Mouse (Mus musculus): ENCODE results near the gene Gtf2a1. TPM values are rescaled to one million over a fixed set of nuclear protein-coding genes. Genes with fewer than 3 reads are reported as not detected.
"Not testable (repeated sequence)": the region's sequence is repeated elsewhere in the genome, so short reads cannot be mapped to it uniquely, and the experiment has no call there.

Gtf2a1 gene
- polyA plus RNA-seq, 1 experiment from 2014 or later, result 28.0 TPM

GRCm38 (mm10) chr12:91571708-91572107, 18.6 kb downstream of the Gtf2a1 start:
- Histone ChIP-seq H3K9me3 (replicated peaks) (no peaks in the 10 kb centered on the region), H3K27me3 (replicated peaks) (no peaks in the 10 kb centered on the region), H3K4me3 (no peak overlapping the region), H3K4me1 (peaks cover 15% of the 10 kb centered on the region), H3K36me3 (peaks cover 90% of the 10 kb centered on the region), H3K27ac (no peak overlapping the region), H3K4me2 (no peak overlapping the region), H3K9ac (no peak overlapping the region)
- no peak for ATAC-seq
- WGBS (ENCODE audit: insufficient replicate concordance), result 86% methylated on average over 2 of the region's 2 CpGs

- H3K27ac ChIP-seq, result no peak overlapping the region
- no peak for ATAC-seq
- H3K4me1 ChIP-seq, result peaks cover 15% of the 10 kb centered on the region
- no peaks in the 10 kb centered on the region for H3K9me3 ChIP-seq (replicated peaks)
- no peak overlapping the region for H3K4me2 ChIP-seq
- H3K9ac ChIP-seq, result no peak overlapping the region
- 68% methylated on average over 3 of the region's 3 CpGs for WGBS (ENCODE audit: insufficient replicate concordance)
- no peak overlapping the region for H3K4me3 ChIP-seq
- H3K36me3 ChIP-seq, result peaks cover 90% of the 10 kb centered on the region
- no peaks in the 10 kb centered on the region for H3K27me3 ChIP-seq (replicated peaks)
Observed at GRCm38 (mm10) chr12:91569255-91569654, 21.0 kb downstream of the Gtf2a1 start.

GRCm38 (mm10) chr12:91567145-91567544, 23.1 kb downstream of the Gtf2a1 start:
- no peak overlapping the region for H3K27ac ChIP-seq
- no peak overlapping the region for H3K4me3 ChIP-seq
- H3K9me3 ChIP-seq (replicated peaks), result no peaks in the 10 kb centered on the region
- H3K9ac ChIP-seq, result no peak overlapping the region
- H3K36me3 ChIP-seq, result peaks cover 92% of the 10 kb centered on the region
- no peaks in the 10 kb centered on the region for H3K27me3 ChIP-seq (replicated peaks)
- ATAC-seq, result peak; percentile 72; the same call in 1 of the 2 replicates
- WGBS (ENCODE audit: insufficient replicate concordance), result 68% methylated on average over 4 of the region's 4 CpGs
- H3K4me1 ChIP-seq, result peaks cover 15% of the 10 kb centered on the region
- H3K4me2 ChIP-seq, result no peak overlapping the region

GRCm38 (mm10) chr12:91558152-91558551, 32.1 kb downstream of the Gtf2a1 start:
- WGBS (ENCODE audit: insufficient replicate concordance), result 88% methylated on average over 4 of the region's 4 CpGs
- H3K4me2 ChIP-seq; H3K9ac ChIP-seq; H3K4me1 ChIP-seq; H3K27me3 ChIP-seq (replicated peaks); H3K4me3 ChIP-seq; H3K9me3 ChIP-seq (replicated peaks); ATAC-seq; H3K27ac ChIP-seq: not testable (repeated sequence)
- H3K36me3 ChIP-seq, result peaks cover 60% of the 10 kb centered on the region

GRCm38 (mm10) chr12:91557358-91558005, 32.8 kb downstream of the Gtf2a1 start:
- not testable (repeated sequence) for H3K9ac ChIP-seq; H3K27me3 ChIP-seq (replicated peaks); H3K4me3 ChIP-seq; H3K9me3 ChIP-seq (replicated peaks); H3K4me1 ChIP-seq; H3K4me2 ChIP-seq; H3K27ac ChIP-seq
- peak; percentile 73 for ATAC-seq
- 87% methylated on average over 8 of the region's 8 CpGs for WGBS (ENCODE audit: insufficient replicate concordance)
- H3K36me3 ChIP-seq, result peaks cover 53% of the 10 kb centered on the region

GRCm38 (mm10) chr12:91551773-91552526, 38.3 kb downstream of the Gtf2a1 start:
- WGBS (ENCODE audit: insufficient replicate concordance), result 77% methylated on average over 19 of the region's 19 CpGs
- Histone ChIP-seq H3K4me1 (no peaks in the 10 kb centered on the region), H3K27ac (no peak overlapping the region), H3K9ac (no peak overlapping the region), H3K27me3 (replicated peaks) (no peaks in the 10 kb centered on the region), H3K4me3 (no peak overlapping the region), H3K36me3 (peaks cover 17% of the 10 kb centered on the region), H3K4me2 (no peak overlapping the region), H3K9me3 (replicated peaks) (no peaks in the 10 kb centered on the region)
- no peak for ATAC-seq

GRCm38 (mm10) chr12:91549471-91549870, 40.8 kb downstream of the Gtf2a1 start:
- no peak overlapping the region for H3K9ac ChIP-seq
- H3K4me1 ChIP-seq, result no peaks in the 10 kb centered on the region
- H3K9me3 ChIP-seq (replicated peaks), result no peaks in the 10 kb centered on the region
- H3K27ac ChIP-seq, result no peak overlapping the region
- H3K4me2 ChIP-seq, result no peak overlapping the region
- H3K27me3 ChIP-seq (replicated peaks), result no peaks in the 10 kb centered on the region
- H3K36me3 ChIP-seq, result peaks cover 8% of the 10 kb centered on the region; the same call in 1 of the 2 replicates
- WGBS (ENCODE audit: insufficient replicate concordance), result 81% methylated on average over 9 of the region's 9 CpGs
- no peak overlapping the region for H3K4me3 ChIP-seq
- ATAC-seq, result no peak

- ATAC-seq, result no peak
- Histone ChIP-seq H3K36me3 (no peaks in the 10 kb centered on the region), H3K4me2 (no peak overlapping the region), H3K27ac (no peak overlapping the region), H3K27me3 (replicated peaks) (no peaks in the 10 kb centered on the region), H3K4me1 (no peaks in the 10 kb centered on the region), H3K4me3 (no peak overlapping the region), H3K9me3 (replicated peaks) (no peaks in the 10 kb centered on the region), H3K9ac (no peak overlapping the region)
- WGBS (ENCODE audit: insufficient replicate concordance), result 68% methylated on average over 7 of the region's 7 CpGs
Observed at GRCm38 (mm10) chr12:91540202-91540601, 50.1 kb downstream of the Gtf2a1 start.

GRCm38 (mm10) chr12:91534514-91534913, 55.8 kb downstream of the Gtf2a1 start:
- Histone ChIP-seq H3K27ac (no peak overlapping the region), H3K4me1 (no peaks in the 10 kb centered on the region), H3K36me3 (no peaks in the 10 kb centered on the region), H3K9me3 (replicated peaks) (no peaks in the 10 kb centered on the region), H3K4me2 (no peak overlapping the region), H3K4me3 (no peak overlapping the region), H3K27me3 (replicated peaks) (no peaks in the 10 kb centered on the region), H3K9ac (no peak overlapping the region)
- no peak for ATAC-seq
- WGBS (ENCODE audit: insufficient replicate concordance), result 33% methylated on average over 6 of the region's 6 CpGs

- 38% methylated on average over 3 of the region's 3 CpGs for WGBS (ENCODE audit: insufficient replicate concordance)
- Histone ChIP-seq H3K9ac (no peak overlapping the region), H3K4me2 (no peak overlapping the region), H3K36me3 (no peaks in the 10 kb centered on the region), H3K9me3 (replicated peaks) (no peaks in the 10 kb centered on the region), H3K27me3 (replicated peaks) (no peaks in the 10 kb centered on the region), H3K4me1 (no peaks in the 10 kb centered on the region), H3K27ac (no peak overlapping the region), H3K4me3 (no peak overlapping the region)
- no peak for ATAC-seq
Observed at GRCm38 (mm10) chr12:91523626-91524025, 66.7 kb downstream of the Gtf2a1 start.

- Histone ChIP-seq H3K4me3 (no peak overlapping the region), H3K4me1 (no peaks in the 10 kb centered on the region), H3K27me3 (replicated peaks) (no peaks in the 10 kb centered on the region), H3K36me3 (no peaks in the 10 kb centered on the region), H3K9ac (no peak overlapping the region), H3K27ac (no peak overlapping the region), H3K4me2 (no peak overlapping the region), H3K9me3 (replicated peaks) (no peaks in the 10 kb centered on the region)
- WGBS (ENCODE audit: insufficient replicate concordance), result 78% methylated on average over 3 of the region's 3 CpGs
- ATAC-seq, result no peak
Observed at GRCm38 (mm10) chr12:91517808-91518207, 72.5 kb downstream of the Gtf2a1 start.

- 67% methylated on average over 6 of the region's 6 CpGs for WGBS (ENCODE audit: insufficient replicate concordance)
Observed at GRCm38 (mm10) chr12:91513980-91514379, 76.3 kb downstream of the Gtf2a1 start.

More at GRCm38 (mm10) chr12:91513980-91514379, 76.3 kb downstream of the Gtf2a1 start:
- H3K36me3 ChIP-seq, result no peaks in the 10 kb centered on the region
- no peaks in the 10 kb centered on the region for H3K27me3 ChIP-seq (replicated peaks)
- ATAC-seq, result no peak
- no peak overlapping the region for H3K4me2 ChIP-seq
- no peak overlapping the region for H3K27ac ChIP-seq
- no peaks in the 10 kb centered on the region for H3K4me1 ChIP-seq
- H3K4me3 ChIP-seq, result no peak overlapping the region
- H3K9ac ChIP-seq, result no peak overlapping the region
- no peaks in the 10 kb centered on the region for H3K9me3 ChIP-seq (replicated peaks)
